Mouse (Mus musculus): Measurements from ENCODE around the gene Slc35d2. TPM values are rescaled to one million over a fixed set of nuclear protein-coding genes. Genes with fewer than 3 reads are reported as not detected.

Gene Slc35d2
- polyA plus RNA-seq, 1 experiment: 2.5 TPM

DNA sequence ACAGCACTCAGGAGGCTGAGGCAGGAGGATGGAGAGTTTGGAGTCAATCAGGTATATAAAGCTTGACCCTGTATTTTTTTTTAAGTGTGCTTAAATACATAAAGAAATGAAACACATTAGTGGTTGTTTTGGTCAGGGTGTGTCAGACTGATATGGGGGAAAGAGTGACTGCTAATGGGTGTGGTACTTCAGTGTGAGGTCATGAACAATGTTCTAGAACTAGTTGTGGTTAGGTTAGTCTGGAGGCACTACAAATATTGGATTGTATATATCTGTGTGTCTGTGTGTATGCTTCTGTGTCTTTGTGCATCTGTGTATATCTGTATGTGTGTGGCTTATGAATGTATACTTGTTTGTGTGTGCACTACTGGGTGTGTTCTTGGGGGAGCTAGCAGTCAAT is 79.6 kb downstream of the Slc35d2 start:
- TF ChIP-seq REST (IDR thresholded peaks at IDR 0.05; ENCODE audit: insufficient read depth, insufficient read length) (no peak), E2F4 (IDR thresholded peaks at IDR 0.05; ENCODE audit: insufficient read depth) (no peak), MYOG (IDR thresholded peaks at IDR 0.05; ENCODE audit: control insufficient read depth in 1 of 3, insufficient read depth in 1 of 3, insufficient read length in 2 of 3, low read depth in 2 of 3) (no peak), MAX (IDR thresholded peaks at IDR 0.05; ENCODE audit: low read depth) (no peak)
- H3K4me2 ChIP-seq (ENCODE audit: low read depth): no peak overlapping the region
- no peaks in the 10 kb centered on the region for H3K27me3 ChIP-seq (ENCODE audit: control insufficient read depth, insufficient read depth, insufficient read length)
- no peaks in the 10 kb centered on the region for H3K36me3 ChIP-seq (ENCODE audit: control insufficient read depth, insufficient read depth)
- no peak overlapping the region for H3ac ChIP-seq (ENCODE audit: control insufficient read depth, insufficient read length)
- no peak overlapping the region for H3K4me3 ChIP-seq
- H3K79me2 ChIP-seq (ENCODE audit: control insufficient read depth, insufficient read depth): no peaks in the 10 kb centered on the region

DNA sequence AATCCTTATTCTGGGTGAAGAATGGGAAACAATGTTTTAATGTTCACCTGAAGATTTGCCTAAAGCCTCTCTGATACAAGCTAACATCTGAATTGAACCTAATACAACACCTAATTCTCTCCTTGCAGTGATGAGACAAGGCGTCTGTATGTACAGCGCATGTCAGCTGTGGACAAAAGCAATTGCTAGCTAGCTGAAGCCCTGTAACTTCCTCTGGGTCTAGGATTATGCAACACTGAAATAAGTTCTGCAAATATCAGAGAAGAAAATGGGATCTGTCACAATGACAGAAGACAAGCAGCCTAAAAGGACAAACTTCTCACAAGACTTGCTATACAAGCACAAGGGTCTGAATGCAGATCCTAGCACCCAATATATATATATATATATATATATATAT is 80.7 kb downstream of the Slc35d2 start:
- Histone ChIP-seq H3K27me3 (ENCODE audit: control insufficient read depth, insufficient read depth, insufficient read length) (no peaks in the 10 kb centered on the region), H3K4me2 (ENCODE audit: low read depth) (no peak overlapping the region), H3ac (ENCODE audit: control insufficient read depth, insufficient read length) (no peak overlapping the region), H3K36me3 (ENCODE audit: control insufficient read depth, insufficient read depth) (no peaks in the 10 kb centered on the region), H3K4me3 (no peak overlapping the region), H3K79me2 (ENCODE audit: control insufficient read depth, insufficient read depth) (no peaks in the 10 kb centered on the region)
- TF ChIP-seq E2F4 (IDR thresholded peaks at IDR 0.05; ENCODE audit: insufficient read depth): no peak
- TF ChIP-seq REST (IDR thresholded peaks at IDR 0.05; ENCODE audit: insufficient read depth, insufficient read length): no peak
- TF ChIP-seq SRF (IDR thresholded peaks at IDR 0.05; ENCODE audit: control insufficient read depth, insufficient read length, low read depth): no peak
- TF ChIP-seq MYOG (IDR thresholded peaks at IDR 0.05; ENCODE audit: control insufficient read depth in 1 of 3, insufficient read depth in 1 of 3, insufficient read length in 2 of 3, low read depth in 2 of 3): no peak
- no peak for TF ChIP-seq POLR2AphosphoS2 (IDR thresholded peaks at IDR 0.05; ENCODE audit: insufficient read length, low read depth)
- no peak for TF ChIP-seq TCF3 (IDR thresholded peaks at IDR 0.05; ENCODE audit: insufficient read length, low read depth)
- no peak for TF ChIP-seq MYOD1 (IDR thresholded peaks at IDR 0.05; ENCODE audit: control insufficient read depth in 1 of 3, insufficient read length in 2 of 3, low read depth in 2 of 3)
- TF ChIP-seq MAX (IDR thresholded peaks at IDR 0.05; ENCODE audit: low read depth): no peak
- TF ChIP-seq CEBPB (IDR thresholded peaks at IDR 0.05; ENCODE audit: insufficient read depth, poor library complexity, severe bottlenecking): no peak
- no peak for TF ChIP-seq POLR2A (IDR thresholded peaks at IDR 0.05; ENCODE audit: insufficient read length, low read depth)
- no peak for TF ChIP-seq TCF12 (IDR thresholded peaks at IDR 0.05; ENCODE audit: insufficient read depth, poor library complexity, severe bottlenecking)
- no peak for TF ChIP-seq USF1 (IDR thresholded peaks at IDR 0.05; ENCODE audit: low read depth)

Other genes with a start within 250 kb of the Slc35d2 start
- gene Hsd17b3, start 40.1 kb downstream of the Slc35d2 start, polyA plus RNA-seq (2012; fragmentation: generic; extraction: Trizol): not detected
- 3.0 TPM for gene Zfp367, start 23.8 kb upstream of the Slc35d2 start, polyA plus RNA-seq (2012; fragmentation: generic; extraction: Trizol)
- 32.5 TPM for gene Habp4, start 32.5 kb upstream of the Slc35d2 start, polyA plus RNA-seq (2012; fragmentation: generic; extraction: Trizol)
- gene Cdc14b, start 145.9 kb upstream of the Slc35d2 start, polyA plus RNA-seq (2012; fragmentation: generic; extraction: Trizol): 4.4 TPM
- gene Aaed1, start 183.3 kb upstream of the Slc35d2 start, polyA plus RNA-seq (2012; fragmentation: generic; extraction: Trizol): 12.1 TPM
- 778 TPM for gene Ctsl, start 241.5 kb upstream of the Slc35d2 start, polyA plus RNA-seq (2012; fragmentation: generic; extraction: Trizol)

All from myocyte (in vitro differentiated cells).